Mouse (Mus musculus): ENCODE results near the gene Sem1. TPM values are rescaled to one million over a fixed set of nuclear protein-coding genes. Genes with fewer than 3 reads are reported as not detected.
"Not testable (repeated sequence)": the region's sequence is repeated elsewhere in the genome, so short reads cannot be mapped to it uniquely, and the experiment has no call there.

Gene Sem1
- 10 to 100 TPM; 47.4 to 54.3 TPM for total RNA-seq (2021)

DNA sequence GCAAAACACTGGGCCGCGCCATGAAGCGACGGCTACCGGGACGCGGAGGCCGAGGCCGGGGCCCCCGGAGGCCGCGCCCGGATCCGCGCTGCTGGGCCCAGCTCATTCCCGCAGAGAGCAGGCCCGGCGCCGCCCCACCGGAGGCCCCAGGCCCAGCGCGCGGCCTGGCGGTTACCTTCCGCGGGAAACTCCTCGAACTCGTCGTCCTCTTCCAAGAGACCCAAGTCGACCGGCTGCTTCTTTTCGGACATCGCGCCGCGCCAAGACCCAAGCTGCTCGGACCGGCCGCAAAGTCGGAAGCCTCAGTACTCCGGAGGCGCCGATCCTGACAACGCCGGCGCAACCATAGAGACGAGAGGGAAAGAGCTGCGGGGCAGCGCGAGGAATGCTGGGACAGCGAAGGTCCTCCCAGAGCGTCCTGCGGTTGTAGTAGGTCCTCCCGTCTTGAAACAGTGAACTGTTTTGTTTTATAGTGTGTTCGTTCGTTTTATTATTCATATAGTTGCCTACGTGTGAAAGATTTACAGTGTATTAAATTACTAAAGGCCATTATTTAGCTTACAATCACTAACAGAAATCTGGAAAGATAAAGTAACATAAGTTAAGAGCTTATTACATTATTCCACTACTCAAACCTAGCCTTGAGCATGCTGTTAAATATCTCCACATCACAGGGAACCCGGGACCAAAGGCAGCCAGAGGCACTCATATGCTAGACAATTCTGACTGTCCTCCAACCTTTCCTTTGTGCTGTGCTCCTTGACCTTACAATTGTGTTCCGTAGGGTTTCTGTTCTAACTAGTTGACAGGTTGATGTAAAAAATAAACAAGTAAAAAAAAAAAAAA is at the start of gene Sem1:
Gene Sem1 (minus strand): TSS at position 360 of the 846 bp plus-strand sequence.
- DNase-seq, result peak; percentile 90
- intact Hi-C loops (cut with DNase I), result no loop called here

DNA sequence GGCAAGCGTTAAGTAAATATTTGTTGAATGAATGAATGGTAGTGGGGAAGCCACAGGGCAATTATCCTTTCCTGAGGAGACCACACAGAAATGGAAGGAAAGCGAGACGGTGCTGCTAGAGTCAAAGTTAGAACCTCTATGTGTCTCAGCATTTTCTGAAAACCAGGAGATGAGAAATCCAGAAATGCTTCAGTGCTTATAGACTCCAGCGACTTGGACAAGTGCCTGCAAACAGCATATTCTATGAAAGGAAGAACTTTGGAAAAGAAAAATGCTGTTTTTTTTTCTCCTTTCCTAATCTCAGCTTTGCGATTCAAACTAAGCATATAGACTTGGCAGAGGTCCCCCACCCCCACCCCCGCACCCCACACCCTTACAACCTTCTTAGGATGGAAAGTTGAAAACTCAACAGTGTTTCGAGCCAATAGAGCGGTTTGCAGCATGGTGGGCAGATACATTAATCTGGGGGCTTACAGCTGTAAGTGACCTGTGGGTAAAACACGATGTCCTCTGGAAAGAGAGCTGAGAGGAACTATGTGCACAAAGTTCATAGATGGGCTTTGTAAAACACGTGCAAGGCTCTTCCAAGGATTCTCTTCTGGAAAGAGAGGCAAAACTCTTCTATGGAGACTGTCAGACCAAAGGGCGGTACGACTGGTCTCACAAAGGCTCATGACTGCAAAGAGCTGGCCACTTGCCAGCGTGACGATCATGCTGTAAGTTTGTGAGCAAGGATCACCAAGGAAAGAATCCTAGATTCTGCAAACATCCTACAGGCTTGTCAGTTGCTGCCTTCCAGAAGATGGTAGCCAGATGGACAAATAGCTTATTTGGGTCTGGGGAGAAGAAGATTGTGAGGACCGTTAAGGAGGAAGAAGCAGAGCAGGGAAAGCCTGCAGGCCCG is 44.6 kb upstream of the Sem1 start:
- peak; percentile 48 for DNase-seq
- intact Hi-C loops (cut with DNase I), result no loop called here

DNA sequence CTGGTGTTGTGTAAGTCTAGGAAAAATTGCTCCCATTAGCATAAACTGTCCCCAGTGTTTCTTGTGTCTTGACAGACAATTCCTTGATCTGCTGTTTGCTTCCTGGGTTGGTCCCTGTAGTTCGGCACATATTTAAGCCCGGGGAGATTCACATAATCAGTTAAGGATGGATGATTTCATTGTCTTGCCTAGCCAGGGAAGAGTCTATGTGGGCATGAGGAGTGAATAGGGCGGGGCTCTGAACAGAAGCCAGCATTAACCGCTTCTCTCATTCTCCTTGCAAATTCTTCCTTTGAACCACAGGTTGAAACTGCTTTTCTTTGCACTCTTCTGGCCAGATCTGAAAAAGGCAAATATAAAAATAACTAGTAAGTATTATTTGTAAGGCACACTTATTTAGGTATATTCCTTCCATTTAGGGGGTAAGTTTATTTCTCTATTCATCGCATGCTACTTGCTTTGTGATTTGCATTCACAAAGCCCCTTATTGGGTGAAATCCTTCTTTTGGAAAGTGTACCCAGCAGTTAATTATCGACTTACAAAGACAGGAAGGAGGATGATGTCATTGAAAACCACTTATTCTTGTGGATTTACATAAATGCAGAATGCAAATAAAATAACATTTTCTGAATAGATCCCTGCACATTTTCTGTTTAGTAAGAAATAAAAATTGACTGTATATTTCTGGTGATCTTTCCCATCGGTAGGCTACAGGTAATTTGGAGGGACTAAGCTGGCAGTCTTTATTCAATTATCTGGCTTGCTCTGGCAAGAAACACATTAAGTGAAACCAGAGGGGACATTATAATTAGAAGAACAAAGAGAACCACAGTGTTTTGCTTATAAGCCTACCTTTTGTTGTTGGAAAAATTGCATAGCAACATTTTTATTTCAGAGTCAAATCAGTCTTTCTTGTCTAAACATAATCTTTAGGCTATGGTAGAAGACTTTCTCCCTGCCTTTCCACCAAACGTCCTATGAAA is 25.4 kb upstream of the Sem1 start:
- DNase-seq, result peak; percentile 14
- intact Hi-C loops (cut with DNase I), result no loop called here

DNA sequence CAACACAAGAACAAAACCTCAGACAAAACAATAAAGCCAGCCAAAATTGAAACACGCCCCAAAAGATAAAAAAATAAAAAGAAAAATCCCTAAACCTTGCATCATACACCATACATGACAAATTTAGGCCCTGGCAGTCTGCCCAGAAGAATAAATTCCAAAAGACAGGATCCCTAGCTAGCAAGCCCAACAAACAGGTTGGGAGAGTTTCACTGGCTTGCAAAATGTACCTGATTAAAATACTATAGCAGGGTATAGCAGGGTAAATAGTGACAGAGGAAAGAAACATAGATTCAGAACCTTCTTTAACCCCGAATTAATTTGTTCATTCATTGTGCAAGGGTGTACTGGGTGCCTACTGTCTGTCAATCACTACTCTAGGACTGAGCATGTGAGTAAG is 7.8 kb upstream of the Sem1 start:
- intact Hi-C loops (cut with DNase I), result no loop called here
- no peak for DNase-seq

DNA sequence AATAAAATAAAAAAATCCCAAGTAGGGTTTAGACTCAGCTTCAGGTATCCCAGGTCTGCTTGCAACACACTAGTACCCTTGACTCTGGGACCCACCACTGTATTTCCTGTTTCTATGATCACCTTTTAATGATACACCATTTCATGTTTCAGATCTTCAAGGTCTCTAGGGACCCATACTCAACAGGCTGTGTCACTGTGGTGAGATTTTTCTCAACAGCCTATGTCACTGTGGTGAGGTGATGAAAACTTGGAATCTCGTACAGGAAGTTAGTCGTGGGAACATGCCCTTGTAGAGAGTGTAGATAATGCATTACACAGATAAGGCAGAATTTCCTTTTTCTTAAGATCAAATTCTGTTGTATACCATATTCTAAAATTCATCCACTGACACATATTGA is 3.4 kb upstream of the Sem1 start:
- no peak for DNase-seq
- intact Hi-C loops (cut with DNase I), result no loop called here

DNA sequence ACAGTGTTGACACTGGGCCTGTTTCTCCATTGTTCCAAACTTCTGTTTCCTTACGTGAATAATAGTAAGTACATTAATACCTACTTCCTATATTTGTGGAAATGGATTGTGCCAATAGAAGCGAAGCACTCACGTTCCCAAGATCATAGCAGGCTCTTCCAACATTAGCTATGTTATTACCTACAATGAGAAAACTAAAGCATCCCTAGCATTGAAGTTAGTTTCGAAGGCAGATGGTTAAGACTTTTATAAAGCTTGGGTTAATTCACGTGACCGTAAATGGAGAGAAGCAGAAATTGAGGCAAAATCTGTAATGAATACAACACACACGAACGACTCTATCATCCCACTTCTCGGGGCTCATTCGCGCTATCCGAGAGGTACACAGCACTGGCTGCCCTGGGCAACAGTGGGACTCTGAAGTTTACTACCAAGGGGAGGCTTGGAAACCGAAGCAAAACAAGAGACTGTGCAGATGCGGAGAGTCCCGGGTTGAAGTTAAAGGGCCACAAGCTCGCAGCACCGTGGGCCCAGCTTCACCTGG is 650 bp downstream of the Sem1 start:
- intact Hi-C loops (cut with DNase I), result no loop called here
- DNase-seq, result no peak

DNA sequence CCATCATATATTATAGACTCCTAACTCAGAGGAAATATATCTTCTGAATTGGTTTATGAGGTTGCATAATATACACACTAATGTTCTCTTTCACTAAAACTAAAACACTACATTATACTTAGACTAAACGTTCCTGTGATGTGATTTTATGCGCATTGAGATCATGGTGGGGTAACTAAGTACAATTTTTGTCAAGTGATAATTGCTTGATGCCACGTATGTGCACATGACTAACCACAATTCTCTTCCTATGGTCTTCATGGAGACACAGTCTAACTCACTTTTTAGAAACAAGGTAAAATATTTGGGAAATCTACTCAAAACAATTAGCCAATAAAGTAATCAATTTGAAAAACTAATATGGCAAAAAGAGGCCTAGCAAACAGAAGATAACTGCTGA is 1.2 kb downstream of the Sem1 start:
- intact Hi-C loops (cut with DNase I), result no loop called here
- DNase-seq, result no peak

DNA sequence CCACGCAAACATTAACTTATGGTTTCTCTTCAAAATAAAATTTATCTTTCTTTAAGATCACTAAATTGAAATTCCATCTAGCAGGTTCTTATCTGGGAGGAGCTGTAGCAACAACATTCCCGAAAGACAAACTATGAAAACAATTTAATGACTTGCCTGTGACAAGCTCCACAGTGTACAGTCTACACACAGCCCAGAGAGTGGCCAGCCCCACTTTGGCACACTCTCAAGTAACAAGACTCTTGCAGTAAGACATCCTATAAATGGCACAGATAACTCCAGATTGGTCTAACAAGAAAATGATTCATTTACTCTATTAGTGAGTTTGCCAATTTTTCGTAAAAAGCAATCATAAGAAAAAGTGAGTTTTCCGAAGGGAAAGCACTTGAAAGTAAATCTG is 2.7 kb downstream of the Sem1 start:
- DNase-seq, result no peak
- intact Hi-C loops (cut with DNase I), result no loop called here

DNA sequence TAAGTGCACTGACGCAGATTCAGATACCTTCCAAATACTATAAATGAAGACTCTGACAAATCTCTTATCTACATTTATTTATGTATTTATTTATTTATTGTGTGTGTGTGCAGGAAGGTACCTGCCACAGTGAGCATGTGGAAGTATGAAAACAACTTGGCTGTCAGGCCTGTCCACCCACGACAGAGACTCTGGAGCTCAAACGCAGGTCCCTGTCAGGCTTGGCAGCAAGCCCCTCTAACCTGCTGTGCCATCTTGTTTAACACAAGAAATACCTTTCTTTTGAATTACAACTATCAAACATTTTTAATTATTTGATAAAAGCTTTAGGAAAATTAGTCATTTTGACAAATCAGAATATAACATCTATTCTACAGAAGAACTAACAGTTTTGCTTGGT is 10.0 kb downstream of the Sem1 start:
- intact Hi-C loops (cut with DNase I), result no loop called here
- no peak for DNase-seq

DNA sequence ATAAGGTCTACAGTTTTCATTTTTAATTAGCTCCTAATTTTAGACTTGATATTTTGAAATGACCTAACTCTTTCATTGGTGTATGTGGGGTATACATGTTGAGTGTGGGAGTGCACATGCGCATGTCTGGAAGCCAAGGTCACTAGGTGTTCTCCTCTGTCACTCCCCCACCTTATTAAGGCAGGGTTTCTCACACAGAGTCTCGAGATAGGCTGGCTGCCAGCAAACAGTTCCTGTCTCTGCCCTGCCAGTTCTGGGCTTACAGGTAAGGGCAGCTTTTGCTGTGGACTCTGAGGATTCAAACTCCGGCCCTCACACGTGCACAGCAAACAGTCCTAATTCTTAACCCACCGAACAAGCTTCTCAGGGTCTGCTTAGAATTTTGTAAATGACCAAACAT is 14.8 kb downstream of the Sem1 start:
- DNase-seq, result no peak
- intact Hi-C loops (cut with DNase I), result no loop called here

DNA sequence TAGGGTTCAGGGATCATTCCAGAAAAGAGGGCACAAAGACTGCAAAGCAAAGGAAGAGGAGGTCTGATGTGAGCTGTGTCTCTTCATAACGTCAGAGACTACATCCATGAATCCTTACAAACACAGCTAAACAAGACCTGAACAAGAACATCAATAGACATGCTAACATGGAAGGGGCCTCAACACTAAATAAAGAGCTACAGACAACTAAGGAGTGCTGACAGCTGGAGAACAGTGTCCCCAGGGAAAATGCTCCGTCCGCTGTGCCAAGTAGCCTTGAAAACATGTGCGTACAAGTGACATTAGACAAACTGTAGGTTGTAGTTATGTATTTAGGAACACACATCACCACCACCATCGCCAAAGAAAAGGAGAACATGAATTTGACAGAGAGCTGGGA is 15.7 kb downstream of the Sem1 start:
- intact Hi-C loops (cut with DNase I), result no loop called here
- peak; percentile 19 for DNase-seq

DNA sequence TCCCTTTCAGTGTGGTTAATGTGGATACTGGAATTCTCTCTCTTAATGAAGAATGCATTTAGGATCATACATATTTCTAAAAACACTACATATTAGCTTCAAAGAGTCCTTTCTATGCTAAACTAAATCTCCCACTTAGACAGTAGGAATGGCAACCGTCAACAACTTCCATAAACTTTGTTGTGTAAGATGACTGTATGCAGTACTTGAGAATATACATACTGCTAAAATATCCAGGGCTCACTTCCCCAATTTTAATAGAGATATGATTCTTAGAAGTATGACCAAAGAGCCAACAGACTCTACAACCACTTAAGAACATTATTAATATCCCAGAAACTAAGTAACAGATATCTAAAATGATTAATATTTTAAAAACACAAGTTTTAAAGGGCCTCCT is 20.8 kb downstream of the Sem1 start:
- intact Hi-C loops (cut with DNase I), result no loop called here
- DNase-seq, result no peak

DNA sequence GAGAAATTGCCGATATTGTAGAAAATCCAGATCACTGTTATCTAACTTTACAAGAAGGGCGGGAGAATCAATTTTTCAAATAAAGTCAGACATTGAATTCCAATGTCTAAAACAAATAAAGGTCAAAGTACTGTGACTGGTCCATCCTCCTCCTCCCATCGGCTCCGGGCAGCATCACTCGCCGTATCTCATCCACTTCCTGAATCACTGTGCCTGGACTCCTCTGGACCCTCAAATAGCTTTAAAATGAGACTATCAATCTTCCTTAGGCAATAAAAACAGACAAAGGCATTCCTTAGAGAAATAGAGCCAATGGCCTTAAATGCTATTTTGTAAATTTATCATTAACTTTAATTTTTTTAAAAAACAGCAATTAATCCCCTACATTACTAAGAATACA is 26.5 kb downstream of the Sem1 start:
- no peak for DNase-seq
- intact Hi-C loops (cut with DNase I), result no loop called here

DNA sequence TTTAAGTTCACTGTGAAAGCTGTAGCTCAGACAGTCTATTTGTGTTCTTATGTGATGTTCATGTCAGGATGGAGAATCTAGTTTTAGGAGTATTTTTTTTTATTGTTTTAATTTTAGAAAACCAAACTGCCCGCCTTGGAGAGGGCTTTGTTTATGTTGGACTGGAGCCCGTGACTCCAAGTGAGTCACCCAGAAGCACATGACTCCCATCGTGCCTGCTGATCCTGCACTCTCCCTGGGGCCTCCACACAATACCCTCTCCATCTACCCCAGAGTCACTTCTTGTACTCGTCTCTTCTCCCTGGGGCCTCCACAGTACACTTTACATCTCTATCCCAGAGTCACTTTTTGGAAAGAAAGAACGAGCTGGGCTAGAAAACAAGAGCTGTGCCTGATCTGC is 30.5 kb downstream of the Sem1 start:
- intact Hi-C loops (cut with DNase I), result no loop called here
- no peak for DNase-seq

DNA sequence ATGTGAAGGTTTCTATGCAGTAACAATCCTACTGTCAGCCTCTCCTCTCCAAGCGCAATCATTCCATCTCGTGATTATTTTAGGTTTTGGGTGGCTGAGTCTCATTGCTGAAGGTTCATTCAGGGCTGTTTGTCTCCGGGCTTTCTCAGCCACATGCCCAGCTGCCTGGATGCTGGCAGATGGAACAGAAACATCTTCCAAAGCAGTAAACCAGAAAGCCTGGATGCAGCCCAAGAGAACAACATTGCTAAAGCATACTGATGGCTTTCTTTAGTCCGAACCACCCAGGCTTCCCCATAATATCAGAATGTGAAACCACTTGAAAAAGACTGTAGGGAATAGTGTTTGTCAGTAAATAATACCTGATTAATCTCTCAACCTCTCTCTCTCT is 34.2 kb downstream of the Sem1 start:
- intact Hi-C loops (cut with DNase I), result no loop called here
- DNase-seq, result peak; percentile 37

DNA sequence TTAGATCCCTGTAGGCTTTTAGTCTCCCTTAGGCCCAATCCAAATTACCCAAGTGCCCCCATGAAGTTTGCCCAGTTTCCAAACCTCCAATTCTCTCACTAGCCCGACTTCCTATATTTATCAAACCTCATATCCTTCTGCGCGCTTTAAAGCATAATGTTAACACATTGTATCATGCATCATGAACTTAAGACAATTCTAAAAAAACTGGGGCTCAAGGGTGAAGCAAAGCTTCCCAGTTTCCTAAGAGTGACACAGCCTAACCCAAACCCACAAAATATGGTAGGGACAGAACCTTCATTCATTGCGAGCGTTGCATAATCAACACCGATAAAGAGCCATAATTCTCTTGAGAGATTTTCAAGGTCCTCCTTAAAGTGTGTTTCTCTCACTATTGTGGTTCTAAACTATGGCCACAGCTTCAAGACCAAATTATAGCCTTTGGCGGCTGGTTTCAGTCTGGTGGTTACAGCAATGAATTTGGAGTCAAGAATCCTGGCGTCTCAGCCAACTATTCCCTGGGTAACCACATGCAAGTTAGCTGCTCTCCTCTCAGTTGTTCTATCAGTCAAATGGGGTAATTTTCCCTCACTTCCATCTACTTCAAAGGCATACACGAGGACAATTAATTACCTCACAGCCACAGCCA is 34.7 kb downstream of the Sem1 start:
- no peak for DNase-seq
- intact Hi-C loops (cut with DNase I), result no loop called here

DNA sequence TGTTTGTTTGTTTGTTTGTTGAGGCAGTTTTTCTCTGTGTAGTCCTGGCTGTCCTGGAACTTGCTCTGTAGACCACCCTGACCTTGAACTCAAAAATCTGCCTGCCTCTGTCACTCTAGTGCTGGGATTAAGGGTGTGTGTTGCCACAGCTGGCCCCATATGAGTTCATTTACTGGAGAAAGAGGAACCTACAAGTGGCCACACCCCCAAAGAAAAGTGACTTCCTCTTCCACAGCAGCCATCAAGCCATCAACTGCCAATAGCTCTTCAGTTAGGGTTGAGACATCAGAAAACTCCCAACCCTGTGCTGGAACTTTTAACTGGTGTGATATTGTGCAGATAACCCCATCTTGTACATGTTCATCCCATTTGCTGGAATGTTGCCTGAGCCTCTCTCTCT is 36.3 kb downstream of the Sem1 start:
- DNase-seq, result no peak
- intact Hi-C loops (cut with DNase I), result no loop called here

DNA sequence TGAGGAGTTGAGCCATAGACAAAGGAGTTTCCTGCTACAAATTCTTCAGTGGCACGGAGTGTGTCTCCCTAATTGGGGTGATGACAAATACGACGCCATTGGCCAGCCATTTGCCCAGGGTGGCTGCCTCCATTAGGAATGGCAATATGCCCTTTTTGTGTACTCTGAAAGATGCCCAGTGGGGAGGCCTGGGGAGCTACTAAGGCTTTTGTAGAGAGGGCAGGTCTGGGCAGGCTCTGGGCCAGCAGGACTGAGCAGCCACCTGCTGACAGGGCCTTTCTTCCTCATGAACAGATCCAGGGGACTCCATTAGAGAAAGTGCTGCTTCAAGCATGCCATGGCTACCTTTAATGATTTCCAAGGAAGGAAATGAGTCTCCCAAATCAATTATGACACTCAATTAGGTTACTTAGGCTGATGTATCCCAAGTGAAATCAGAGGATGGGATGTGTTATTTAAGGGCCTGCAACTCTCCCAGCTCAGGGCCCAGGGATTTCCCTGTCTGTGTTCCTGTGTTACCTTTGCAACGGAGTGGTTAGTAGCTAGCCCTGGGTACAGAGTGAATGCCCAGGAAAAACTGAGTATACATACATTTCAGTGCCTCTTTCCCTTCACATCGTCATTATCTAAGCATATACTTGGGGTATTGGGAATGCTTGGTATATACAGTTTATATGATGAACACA is 41.5 kb downstream of the Sem1 start:
- intact Hi-C loops (cut with DNase I), result no loop called here
- DNase-seq, result peak; percentile 10

DNA sequence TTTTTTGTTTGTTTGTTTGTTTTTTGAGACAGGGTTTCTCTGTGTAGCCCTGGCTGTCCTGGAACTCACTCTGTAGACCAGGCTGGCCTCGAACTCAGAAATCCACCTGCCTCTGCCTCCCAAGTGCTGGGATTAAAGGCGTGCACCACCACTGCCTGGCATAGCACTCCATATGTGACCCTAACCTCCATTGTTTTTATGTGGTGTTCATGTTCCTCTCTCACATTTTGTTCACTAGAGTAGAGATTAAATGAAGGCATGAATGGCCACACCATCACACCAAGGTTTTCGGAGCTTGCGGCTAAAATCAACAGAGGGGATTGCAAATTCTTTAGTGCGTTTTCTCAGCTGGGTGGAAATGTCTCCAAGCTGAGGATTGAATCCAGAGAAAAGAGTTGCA is 42.1 kb downstream of the Sem1 start:
- intact Hi-C loops (cut with DNase I); DNase-seq: not testable (repeated sequence)

Data from left cerebral cortex, postnatal 4 days (tissue).